Mouse (Mus musculus) spleen, postnatal 36 days (tissue): ENCODE measurements around the gene Ctcf.
A peak's percentile ranks its signal among the peaks of the same experiment; 100 is the strongest.

ENCODE experiments used
- DNase-seq, 2 experiments: peaks; one replicate each; pipeline ENCODE4 v3.0.0; 2022; ENCODE audit warnings: low spot score in 2 of 2, mixed read lengths in 1 of 2

Ctcf gene

GRCm38 (mm10) chr8:105648929-105649328 lies 12.6 kb downstream of the Ctcf start:
- no peak for DNase-seq

DNA sequence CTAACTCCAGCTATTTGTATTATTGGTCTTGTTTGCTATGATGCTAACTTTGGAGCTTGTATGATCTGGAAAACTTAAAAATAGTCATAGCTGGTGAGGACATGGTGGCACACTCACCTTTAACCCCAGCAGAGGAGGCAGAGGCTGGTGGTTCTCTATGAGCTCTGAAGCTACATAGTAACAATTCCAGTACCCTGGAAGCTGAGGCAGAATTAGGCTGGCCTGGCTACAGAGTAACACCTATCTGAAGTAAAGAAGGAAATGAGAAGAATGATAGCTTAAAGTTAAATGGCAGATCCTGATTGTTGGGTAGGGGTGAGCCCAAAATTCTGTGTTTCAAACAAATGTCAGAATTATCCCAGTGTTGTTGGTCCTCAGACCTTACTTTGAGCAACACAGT lies 21.3 kb downstream of the Ctcf start:
- no peak for DNase-seq

- peak; percentile 27 to 42 for DNase-seq
Measured at GRCm38 (mm10) chr8:105661167-105661566, 24.8 kb downstream of the Ctcf start.

DNA sequence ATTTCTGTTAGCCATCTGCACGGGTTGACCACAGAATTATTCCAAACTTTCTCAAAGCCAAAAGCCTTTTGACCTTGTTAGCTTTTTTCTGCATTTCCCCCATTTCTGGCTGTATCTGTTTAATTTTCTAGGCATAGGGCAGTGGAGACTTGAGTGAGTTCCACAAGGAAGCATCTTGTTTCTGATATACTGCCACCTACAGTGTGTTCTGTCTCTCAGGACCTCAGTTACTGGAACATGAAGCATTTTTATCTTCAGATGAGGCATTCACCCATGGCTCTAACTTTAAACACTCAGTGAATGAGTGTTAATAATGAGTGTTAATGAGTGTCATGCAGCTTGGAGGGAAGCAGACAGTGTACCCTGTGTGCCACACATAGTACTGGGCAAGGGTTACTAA lies 41.5 kb downstream of the Ctcf start:
- no peak for DNase-seq

- DNase-seq = no peak
Measured at GRCm38 (mm10) chr8:105685325-105685724, 49.0 kb downstream of the Ctcf start.

DNA sequence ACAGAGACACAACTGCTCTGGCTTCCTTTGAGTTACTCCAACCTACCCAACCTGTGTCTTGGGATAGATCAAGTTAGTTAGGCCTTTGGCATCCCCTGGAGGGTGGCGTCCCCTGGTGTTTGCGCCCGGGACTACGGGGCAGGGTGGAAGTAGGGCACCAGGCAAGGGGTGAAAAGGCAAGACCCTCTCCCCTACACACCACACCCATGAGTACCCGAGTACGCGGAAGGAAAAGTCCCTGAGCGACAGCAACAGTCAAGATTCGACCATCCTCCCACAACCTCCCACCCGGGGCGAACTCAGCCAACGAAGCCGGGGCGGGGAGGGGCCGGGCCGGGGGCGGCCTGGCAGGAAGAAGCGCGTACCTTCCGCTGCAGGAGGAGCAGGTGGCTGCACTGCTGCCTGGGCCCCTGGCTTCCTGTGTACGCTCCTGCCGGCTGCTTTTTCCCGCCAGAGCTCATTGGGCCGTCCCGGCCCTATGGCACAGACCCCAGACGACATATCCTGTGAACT lies 49.5 kb downstream of the Ctcf start, which contains the start of gene Carmil2:
Gene Carmil2, plus strand, starts transcription at position 479 of the 513 bp plus-strand sequence.
- peak; percentile 85 to 87 for DNase-seq

- DNase-seq = peak; percentile 39 to 46
Measured at GRCm38 (mm10) chr8:105686551-105686950, 50.2 kb downstream of the Ctcf start.

DNA sequence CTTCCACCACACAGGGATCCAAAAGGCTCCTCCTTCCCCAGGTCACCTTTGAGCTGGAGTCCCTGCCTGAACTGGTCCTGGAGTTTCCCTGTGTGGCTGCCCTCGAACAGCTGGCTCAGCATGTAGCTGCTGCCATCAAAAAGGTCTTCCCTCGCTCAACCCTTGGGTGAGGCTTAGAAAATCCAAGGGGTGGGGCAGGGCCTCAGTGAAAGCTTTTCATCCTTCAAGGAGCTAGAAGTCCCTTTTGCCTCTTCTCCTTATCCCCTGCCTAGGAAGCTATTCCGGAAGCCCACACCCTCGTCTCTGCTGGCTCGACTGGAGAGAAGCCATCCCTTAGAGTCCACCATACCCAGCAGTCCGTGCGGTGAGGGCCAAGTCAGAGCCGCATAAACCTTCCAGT lies 51.1 kb downstream of the Ctcf start:
- no peak for DNase-seq

DNA sequence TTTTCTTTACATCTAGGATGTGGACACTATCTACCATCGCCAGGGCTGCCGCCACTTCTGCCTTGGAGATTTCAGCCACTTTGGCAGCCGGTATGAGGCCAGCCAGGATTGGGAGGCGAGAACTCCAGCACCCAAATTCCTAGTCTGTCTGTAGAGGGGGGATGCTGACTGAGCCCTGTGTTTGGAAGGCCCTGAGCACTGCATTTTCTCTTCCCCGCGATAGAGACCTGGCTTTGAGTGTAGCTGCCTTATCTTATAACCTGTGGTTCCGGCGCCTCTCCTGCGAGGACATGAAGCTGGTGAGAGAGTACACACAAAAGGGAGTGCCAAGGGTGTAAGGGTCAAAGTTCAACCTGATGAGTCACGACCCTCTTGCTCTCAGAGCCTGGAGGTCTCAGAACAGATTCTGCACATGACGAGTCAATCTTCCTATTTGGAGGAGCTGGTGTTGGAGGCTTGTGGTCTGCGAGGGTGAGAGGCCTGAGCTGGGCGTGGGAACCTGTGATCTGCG lies 51.9 kb downstream of the Ctcf start:
- DNase-seq = no peak

DNA sequence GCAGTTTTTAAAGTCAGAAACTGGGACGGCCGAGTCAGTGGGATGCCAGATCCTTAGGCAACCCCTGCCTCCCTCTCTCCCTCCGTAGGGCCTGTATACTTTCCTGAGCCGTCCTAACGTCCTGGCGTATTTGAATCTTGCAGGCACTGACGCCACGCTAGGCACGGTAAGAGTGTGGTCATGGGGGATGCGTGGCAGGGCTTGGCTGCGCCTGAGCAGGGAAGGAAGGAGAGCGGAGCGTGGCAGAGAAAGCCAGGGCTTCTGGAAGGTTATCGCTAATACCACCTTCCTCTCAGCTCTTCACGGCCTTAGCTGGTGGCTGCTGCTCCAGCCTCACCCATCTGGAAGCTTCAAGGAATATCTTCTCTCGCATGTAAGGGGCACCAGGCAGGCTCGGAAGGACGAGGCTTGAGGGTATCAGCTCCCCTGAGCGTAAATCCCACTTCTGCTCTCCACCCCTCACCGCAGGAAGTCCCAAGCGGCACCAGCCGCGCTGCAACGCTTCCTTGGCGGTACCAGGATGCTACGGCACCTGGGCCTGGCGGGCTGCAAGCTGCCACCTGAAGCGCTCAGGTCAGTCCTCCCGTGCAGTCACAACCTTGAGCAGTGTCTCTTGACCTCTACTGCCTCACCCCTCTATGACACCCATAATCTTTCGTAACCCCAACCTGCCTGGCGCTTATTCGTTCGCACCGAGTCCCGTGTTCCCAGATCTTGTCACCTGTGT lies 53.1 kb downstream of the Ctcf start:
- DNase-seq = no peak

- no peak for DNase-seq
Measured at GRCm38 (mm10) chr8:105689983-105690360, 53.6 kb downstream of the Ctcf start.

DNA sequence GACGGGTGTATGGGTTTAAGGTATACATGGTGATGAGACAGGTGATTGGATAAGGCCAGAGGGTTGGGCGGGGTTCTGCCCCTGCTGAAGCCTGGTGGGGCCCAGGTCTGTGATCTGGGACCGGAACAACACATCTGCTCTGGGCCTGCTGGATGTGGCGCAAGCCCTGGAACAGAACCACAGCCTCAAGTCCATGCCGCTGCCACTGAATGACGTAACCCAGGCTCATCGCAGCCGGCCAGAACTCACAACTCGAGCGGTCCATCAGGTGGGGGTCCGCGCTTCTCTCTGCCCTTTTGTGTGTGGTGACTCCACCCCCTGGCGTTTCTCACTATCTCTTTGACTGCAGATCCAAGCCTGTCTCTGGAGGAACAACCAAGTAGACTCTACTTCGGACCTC lies 54.6 kb downstream of the Ctcf start:
- no peak for DNase-seq

DNA sequence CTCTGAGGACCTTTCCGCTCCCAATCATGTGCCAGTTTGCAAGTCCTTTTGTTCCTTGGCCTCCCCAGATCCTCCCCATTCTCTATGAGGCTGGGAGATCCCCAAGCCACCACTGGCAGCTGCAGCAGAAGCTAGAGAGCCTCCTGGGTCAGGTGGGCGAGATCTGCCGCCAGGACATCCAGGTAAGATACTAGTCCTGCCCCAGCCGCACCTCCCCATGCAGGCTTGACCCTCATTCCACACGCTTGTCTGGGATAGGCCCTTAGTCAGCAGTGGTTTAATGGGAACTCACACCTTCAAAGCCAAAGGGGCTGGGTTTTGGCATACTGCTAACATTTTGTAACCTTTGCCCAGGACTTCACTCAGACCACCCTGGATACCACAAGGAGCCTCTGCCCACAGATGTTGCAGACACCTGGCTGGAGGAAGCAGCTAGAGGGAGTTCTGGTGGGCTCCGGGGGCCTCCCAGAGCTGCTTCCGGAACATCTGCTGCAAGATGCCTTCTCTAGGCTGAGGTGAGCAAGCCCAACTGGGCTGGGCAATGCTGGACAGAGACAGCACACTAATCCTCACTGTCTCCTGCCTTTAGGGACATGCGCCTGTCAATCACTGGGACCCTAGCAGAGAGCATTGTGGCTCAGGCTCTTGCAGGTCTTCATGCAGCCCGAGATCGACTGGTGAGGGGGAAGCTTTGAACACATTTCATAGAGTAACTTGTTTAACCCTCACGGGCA lies 56.2 kb downstream of the Ctcf start:
- DNase-seq = no peak

GRCm38 (mm10) chr8:105693648-105694047 lies 57.3 kb downstream of the Ctcf start:
- DNase-seq = no peak

- no peak for DNase-seq
Measured at GRCm38 (mm10) chr8:105694051-105694799, 57.9 kb downstream of the Ctcf start.

GRCm38 (mm10) chr8:105695080-105695780 lies 58.9 kb downstream of the Ctcf start:
- no peak for DNase-seq

GRCm38 (mm10) chr8:105697196-105697780 lies 60.9 kb downstream of the Ctcf start:
- no peak for DNase-seq

DNA sequence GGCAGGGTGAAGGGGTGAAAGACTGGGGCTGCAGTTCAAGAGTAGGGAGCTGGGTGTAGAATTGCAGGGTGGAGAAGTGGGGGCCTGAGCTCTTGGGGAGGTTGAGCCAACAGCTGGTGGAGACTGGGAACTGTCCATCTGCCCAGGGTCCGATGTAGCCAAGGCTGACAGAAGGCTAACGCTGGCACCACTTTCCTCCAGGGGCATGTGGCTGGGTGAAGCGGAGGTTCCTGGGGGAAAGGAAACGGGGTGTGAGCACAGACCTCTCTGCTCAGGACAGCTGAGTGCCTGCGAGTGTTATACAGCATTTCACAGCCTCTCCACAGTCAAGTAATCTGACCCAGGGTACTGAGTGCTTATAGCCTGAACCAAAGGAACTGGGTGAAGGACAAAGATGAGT lies 62.4 kb downstream of the Ctcf start:
- no peak for DNase-seq

- no peak for DNase-seq
Measured at GRCm38 (mm10) chr8:105699488-105700215, 63.3 kb downstream of the Ctcf start.

DNA sequence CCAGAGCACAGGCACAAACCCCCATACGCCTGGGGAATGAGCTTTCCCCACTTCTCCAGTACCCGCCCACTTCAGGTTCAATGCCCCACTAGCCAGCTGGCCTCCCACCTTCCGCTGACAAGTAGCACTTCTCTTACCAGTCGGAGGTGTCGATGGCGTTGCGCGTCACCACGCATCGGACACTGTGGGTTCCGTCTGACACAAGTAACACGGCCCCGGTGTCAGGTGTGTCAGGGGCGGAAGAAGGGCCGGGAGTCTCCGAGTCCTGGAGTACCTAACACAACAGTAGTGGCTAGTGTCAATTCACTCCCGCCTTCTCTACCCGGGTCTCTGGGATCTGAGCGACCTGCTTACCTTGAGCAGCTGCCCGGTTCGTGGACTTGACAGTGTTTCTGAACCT lies 64.2 kb downstream of the Ctcf start:
- DNase-seq = peak; percentile 81 to 83
